Comparison of ENCODE assay signal across 8 mouse cellular contexts in the genomic region with DNA sequence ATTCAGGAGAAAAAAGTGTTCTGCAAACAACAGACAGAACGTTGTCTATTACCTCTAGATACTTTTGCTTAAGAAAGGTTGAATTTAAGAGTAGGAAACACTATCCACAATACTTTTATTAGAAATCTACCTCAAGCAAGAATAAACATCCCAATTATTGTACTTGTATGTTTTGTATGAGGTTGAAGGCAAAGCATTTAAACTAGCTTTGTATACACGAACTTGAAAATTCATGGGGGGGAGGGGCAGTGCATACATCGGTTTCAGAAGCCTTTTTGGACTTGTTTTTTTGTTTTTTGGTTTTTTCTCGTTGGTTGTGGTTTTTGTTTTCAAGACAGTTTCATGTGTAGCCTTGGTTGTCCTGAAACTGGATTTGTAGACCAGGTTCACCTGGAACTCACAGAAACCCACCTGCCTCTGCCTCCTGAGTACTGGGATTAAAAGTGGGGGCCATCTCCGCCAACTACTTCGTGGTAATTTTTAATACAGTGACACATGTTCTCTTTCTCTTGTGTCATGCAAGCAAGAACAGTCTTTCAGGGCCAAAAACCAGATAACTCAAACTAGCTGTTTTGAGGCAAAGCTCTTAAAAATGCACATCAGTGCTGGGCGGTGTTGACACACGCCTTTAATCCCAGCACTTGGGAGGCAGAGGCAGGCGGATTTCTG. TPM values are rescaled to one million over a fixed set of nuclear protein-coding genes. Genes with fewer than 3 reads are reported as not detected.
A peak's percentile ranks its signal among the peaks of the same experiment; 100 is the strongest.
DNase-seq lines count a peak whose midpoint lies in the region; ATAC-seq and TF ChIP-seq lines count a peak whose summit lies in the region.

No protein-coding gene starts in this region.

- H3K9ac ChIP-seq in forebrain, embryonic 14.5 days (ENCODE audit: low read length), result peak overlapping the region; percentile 100; the same call in 1 of the 2 replicates
- peak overlapping the region; percentile 100 for H3K9ac ChIP-seq in liver, embryonic 13.5 days

- H3K27ac ChIP-seq in forebrain, embryonic 14.5 days (ENCODE audit: low read depth, low read length), result peak overlapping the region; percentile 100
- peak overlapping the region; percentile 100 for H3K27ac ChIP-seq in liver, embryonic 13.5 days
- H3K27ac ChIP-seq in kidney, adult 2 months (ENCODE audit: insufficient read depth, low read depth, low read length), result no peak overlapping the region

- H3K36me3 ChIP-seq in forebrain, embryonic 14.5 days (ENCODE audit: control insufficient read depth, insufficient read depth, low read length), result no peaks in the 10 kb centered on the region
- no peaks in the 10 kb centered on the region for H3K36me3 ChIP-seq in liver, embryonic 13.5 days
- H3K36me3 ChIP-seq in kidney, adult 2 months (ENCODE audit: control insufficient read depth, insufficient read depth, low read length), result no peaks in the 10 kb centered on the region

- H3K27me3 ChIP-seq in forebrain, embryonic 14.5 days (replicated peaks; ENCODE audit: control insufficient read depth, insufficient read depth, low read length), result no peaks in the 10 kb centered on the region
- no peaks in the 10 kb centered on the region for H3K27me3 ChIP-seq in liver, embryonic 13.5 days
- no peaks in the 10 kb centered on the region for H3K27me3 ChIP-seq in kidney, adult 2 months (replicated peaks; ENCODE audit: control insufficient read depth, insufficient read depth, low read length)

- DNase-seq in cerebellum, adult 9-10 months, result peak; percentile 38
- no peak for DNase-seq in cerebellum, postnatal 25 days
- DNase-seq in 3T3-L1 (ENCODE audit: low read depth, low spot score), result peak; percentile 52
- no peak for DNase-seq in forebrain, embryonic 14.5 days (ENCODE audit: low spot score)
- no peak for DNase-seq in liver, embryonic 13.5 days
- no peak for DNase-seq in embryo, embryonic 10.5 days (ENCODE audit: low spot score)
- DNase-seq in B cell, adult 2 months, result no peak
- DNase-seq in kidney, adult 2 months, result no peak

- H3K4me2 ChIP-seq in forebrain, embryonic 14.5 days (ENCODE audit: low read length), result peak overlapping the region; percentile 69
- H3K4me2 ChIP-seq in liver, embryonic 13.5 days, result peak overlapping the region; percentile 70

- TF ChIP-seq POLR2A in kidney, adult 2 months (IDR thresholded peaks at IDR 0.05; ENCODE audit: low read depth, low read length), result no peak

- no peak for ATAC-seq in forebrain, embryonic 14.5 days
- no peak for ATAC-seq in liver, embryonic 13.5 days (ENCODE audit: low read depth)

- WGBS in forebrain, embryonic 14.5 days, result 72% methylated on average over 9 of the region's 9 CpGs
- WGBS in liver, embryonic 13.5 days (ENCODE audit: insufficient replicate concordance), result 62% methylated on average over 9 of the region's 9 CpGs
- 73% methylated on average over 9 of the region's 9 CpGs for WGBS in kidney, adult 2 months

- peak overlapping the region; percentile 100; the same call in 1 of the 2 replicates for H3K4me3 ChIP-seq in forebrain, embryonic 14.5 days (ENCODE audit: low read depth, low read length)
- peak overlapping the region; percentile 100 for H3K4me3 ChIP-seq in liver, embryonic 13.5 days (replicated peaks)
- H3K4me3 ChIP-seq in kidney, adult 2 months (ENCODE audit: insufficient read depth, low read depth, low read length), result no peak overlapping the region

- H3K9me3 ChIP-seq in forebrain, embryonic 14.5 days (replicated peaks; ENCODE audit: control insufficient read depth, low read length), result no peaks in the 10 kb centered on the region
- no peaks in the 10 kb centered on the region for H3K9me3 ChIP-seq in liver, embryonic 13.5 days (replicated peaks)

- TF ChIP-seq CTCF in kidney, adult 2 months (conservative IDR thresholded peaks at IDR 0.05; ENCODE audit: insufficient read depth, insufficient read length, low read depth, low read length), result no peak

- peaks cover 8% of the 10 kb centered on the region for H3K4me1 ChIP-seq in forebrain, embryonic 14.5 days (ENCODE audit: control insufficient read depth, insufficient read depth, low read length)
- H3K4me1 ChIP-seq in liver, embryonic 13.5 days (replicated peaks), result peaks cover 31% of the 10 kb centered on the region
- peaks cover 6% of the 10 kb centered on the region for H3K4me1 ChIP-seq in kidney, adult 2 months (ENCODE audit: control insufficient read depth, insufficient read depth, low read length)

RNA-seq across cellular contexts. Expression of a gene that starts 1.3 kb away (rescaled TPM):
- 61.9 and 64.6 TPM in 2 replicates for polyA plus RNA-seq in forebrain, embryonic 14.5 days (2014; fragmentation: Nextera tagmentation; extraction: Ambion mirVana)
- 29.6 and 37.6 TPM in 2 replicates for polyA plus RNA-seq in liver, embryonic 13.5 days (2015; fragmentation: Nextera tagmentation; extraction: Ambion mirVana)
- 13.5 and 13.7 TPM in 2 replicates for polyA plus RNA-seq in kidney, adult 2 months (2012; rRNA removed)

RNA-seq across cellular contexts. Expression of a gene that starts 4.9 kb away (rescaled TPM):
- not detected in 2 replicates for polyA plus RNA-seq in forebrain, embryonic 14.5 days (2014; fragmentation: Nextera tagmentation; extraction: Ambion mirVana)
- not detected in 2 replicates for polyA plus RNA-seq in liver, embryonic 13.5 days (2015; fragmentation: Nextera tagmentation; extraction: Ambion mirVana)
- not detected in 2 replicates for polyA plus RNA-seq in kidney, adult 2 months (2012; rRNA removed)

Comparison
In these comparisons a context has a peak if more than half of its experiments do, and no peak if none do; other contexts are left out.
1. DNase-seq: peak in cerebellum, adult 9-10 months (single experiment) and 3T3-L1 (single experiment); none in cerebellum, postnatal 25 days (0 of 2), forebrain, embryonic 14.5 days (single experiment), liver, embryonic 13.5 days (single experiment), embryo, embryonic 10.5 days (single experiment), B cell, adult 2 months (0 of 2) and kidney, adult 2 months (single experiment).